Mouse (Mus musculus) cerebellum, adult 11 months (tissue): ENCODE results near the gene Nav3.

Experiments
- DNase-seq: peaks from one replicate; pipeline ENCODE4 v3.0.0; 2022

Nav3 gene

GRCm38 (mm10) chr10:109793491-109793890 is 662.5 kb downstream of the Nav3 start:
- DNase-seq, result no peak

GRCm38 (mm10) chr10:109788728-109789127 is 667.3 kb downstream of the Nav3 start:
- no peak for DNase-seq

DNA sequence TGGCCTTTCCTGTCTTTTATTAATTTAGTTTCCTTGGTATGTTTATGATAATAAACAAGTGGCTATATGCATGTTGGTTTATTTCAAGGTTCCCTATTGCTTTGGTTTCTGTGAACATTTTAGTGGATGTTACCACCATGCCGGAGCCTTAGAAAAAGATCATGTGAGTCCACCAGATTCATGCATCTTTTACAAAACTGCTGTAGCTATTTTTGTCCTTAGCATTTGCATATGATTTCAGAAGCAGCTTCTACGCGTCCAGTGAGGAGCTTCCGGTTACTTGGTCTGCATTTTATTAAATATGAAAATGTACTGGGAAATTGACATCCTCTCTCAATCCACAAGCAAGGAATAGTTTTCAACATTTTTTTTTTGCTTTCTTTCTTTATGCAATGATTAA is 676.9 kb downstream of the Nav3 start:
- DNase-seq, result no peak

- no peak for DNase-seq
Observed at GRCm38 (mm10) chr10:109769092-109769491, 686.9 kb downstream of the Nav3 start.

DNA sequence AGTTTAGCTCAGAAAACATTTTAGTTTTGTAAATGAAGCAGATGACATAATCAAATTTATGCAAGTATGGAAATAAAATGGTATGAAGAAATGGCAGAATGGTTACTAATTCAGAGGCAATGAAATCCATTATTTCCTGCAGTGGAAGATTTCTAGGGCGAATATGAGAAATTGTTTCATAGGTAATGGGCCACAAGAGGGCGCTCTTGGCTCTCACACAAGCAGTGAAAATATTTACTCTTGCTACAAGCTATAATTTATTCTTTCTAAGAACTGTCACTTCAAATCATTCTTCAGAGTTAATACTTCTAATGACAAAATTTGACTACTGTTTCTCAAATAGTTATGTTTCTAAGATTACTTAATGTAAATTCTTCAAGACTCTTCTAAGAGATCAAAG is 690.4 kb downstream of the Nav3 start:
- DNase-seq, result peak; percentile 51

DNA sequence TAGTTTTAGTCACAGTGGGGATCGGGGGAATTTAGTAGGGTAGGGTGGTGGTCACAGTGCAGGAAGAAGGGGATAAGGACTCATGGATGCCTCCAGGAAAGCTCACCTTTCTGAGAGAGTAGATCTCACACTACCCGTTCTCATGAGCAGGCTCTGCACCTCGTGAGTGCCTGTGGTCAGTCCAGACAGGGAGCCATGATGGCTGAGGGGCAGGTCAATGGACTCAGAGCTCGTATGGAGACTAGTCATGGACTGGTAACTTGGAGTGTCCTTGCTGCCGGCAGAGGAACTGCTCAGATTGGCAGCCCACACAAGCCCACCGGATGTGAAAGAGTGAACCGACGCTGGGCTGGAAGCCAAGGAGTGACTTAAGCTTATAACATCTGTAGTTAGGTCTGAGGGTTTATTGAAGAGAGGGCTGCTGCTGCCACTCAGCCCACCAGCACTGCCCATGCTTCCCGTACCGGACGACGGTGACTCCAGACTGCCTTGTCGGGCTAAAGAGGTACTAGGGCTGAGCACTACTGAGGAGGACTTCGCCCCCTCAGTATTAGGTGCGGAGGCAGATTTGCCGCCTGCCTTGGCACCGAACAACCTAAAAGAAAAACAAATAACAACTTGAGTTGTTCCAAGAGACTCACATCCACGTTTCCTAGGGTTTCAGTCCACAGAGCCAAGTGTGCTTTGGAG is 691.4 kb downstream of the Nav3 start:
- DNase-seq, result no peak

DNA sequence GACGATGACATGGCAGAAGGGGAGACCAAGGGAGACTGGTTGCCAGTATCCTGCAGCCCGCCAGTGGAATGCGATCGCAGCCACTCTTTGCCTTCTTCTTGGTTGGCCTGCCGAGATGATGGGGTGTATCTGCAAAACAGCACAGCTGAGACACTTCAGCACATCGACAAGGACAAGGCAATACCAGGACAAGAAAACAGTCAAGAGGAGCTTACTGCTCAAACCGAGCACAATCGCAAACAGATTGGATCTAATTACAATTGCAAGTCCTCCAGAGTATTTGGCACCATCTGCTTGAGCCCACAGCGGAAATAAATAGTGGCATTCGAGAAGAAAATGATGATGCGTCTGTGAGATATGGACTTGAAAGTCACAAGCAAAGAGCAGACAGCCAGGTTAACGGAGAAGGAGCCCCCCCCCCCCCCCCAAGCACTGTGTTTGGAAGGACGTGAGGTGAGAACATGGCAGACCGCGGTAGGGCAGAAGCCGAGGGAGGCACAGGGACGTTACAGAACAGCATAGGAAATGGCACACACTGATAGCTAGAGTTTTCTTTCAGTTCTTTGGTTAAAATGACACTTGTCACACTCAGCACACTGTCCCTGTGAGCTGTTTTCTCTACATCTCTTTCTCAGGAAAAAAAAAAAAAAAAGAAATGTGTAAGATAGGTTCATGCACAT is 696.9 kb downstream of the Nav3 start:
- DNase-seq, result peak; percentile 40

- DNase-seq, result peak; percentile 26
Observed at GRCm38 (mm10) chr10:109746901-109747300, 709.1 kb downstream of the Nav3 start.

DNA sequence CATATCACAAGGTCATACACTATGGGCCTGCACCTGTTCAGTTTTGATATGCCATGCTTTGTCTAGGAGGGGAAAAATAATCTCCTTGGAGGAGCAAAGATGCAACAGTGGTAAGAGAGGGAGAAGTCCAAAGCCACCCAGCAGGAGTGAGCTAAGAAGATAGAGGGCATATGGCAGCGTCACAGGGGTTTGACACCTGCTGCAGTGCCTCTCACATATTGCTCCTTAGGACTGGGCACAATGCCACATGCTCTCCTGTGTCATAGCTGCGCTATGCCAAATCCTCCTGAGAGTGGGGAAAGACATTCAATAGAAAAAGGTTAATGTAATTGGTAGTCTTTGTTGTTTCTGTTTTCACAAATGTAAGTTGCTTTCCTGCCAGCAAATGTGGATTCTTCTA is 714.3 kb downstream of the Nav3 start:
- DNase-seq, result peak; percentile 96

- peak; percentile 27 for DNase-seq
Observed at GRCm38 (mm10) chr10:109740326-109740725, 715.7 kb downstream of the Nav3 start.

- no peak for DNase-seq
Observed at GRCm38 (mm10) chr10:109723646-109724045, 732.4 kb downstream of the Nav3 start.

DNA sequence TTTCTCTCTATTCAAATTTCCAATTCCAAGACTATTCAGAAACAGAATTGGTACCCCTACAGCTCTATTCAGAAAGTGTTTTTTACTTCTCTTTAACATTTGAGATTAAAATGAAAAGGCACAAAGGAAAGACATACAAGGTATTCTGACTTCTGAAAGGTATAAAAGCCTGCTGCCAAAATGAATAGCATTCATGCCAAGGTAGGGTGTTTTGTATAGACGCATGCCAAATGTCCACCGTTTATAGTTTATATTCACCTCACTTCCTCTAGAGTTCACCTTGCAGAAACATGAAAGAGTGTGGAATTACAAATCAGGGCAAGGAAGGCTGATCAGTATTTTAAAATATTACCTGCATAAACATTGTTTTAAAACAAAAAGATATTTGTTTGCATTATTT is 737.2 kb downstream of the Nav3 start:
- no peak for DNase-seq

DNA sequence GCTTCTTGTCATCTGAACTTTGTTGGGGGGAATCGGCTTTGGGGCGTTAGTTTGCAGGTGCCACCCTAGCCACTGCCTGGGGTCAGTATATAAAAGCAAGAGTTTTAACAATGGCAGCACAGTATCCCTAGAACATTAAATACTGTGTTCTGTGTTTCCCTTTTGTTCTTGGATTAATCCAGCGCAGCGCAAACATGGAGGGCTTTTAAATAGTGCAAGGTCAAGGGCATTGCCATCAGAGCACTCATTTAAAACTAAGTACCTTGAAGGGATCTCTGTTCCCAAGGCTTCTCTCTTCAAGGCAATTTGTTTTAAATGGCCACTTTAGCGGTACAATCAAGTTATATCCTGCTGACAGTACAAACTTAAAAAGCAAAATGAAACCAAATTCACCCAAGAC is 737.6 kb downstream of the Nav3 start:
- DNase-seq, result no peak

GRCm38 (mm10) chr10:109713001-109713400 is 743.0 kb downstream of the Nav3 start:
- peak; percentile 49 for DNase-seq

DNA sequence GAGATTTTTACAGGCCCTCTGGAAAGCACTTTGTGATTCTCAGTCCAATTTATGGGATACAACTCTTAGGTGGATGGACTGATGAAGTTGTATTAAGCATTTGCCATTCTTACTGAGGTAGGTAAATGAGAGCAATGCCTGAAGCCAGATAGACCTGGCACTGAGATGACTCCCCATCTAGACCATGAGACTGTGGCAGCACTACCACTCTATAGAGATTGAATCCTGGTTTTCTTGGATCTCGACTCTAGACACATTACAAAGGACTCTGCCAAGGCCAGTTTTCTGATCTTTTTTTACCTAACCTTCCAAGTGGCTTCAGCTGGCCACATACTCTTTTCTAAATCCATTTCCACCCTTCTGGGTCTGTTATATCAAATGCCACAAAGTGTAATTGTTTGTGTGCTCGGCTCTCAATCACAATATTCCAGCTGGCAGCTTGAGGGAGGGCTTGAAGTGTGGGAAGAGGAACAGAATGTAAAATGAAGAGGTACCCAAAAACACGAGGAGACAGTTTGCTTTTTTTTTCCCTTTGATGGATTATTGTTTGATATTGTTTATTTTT is 756.2 kb downstream of the Nav3 start:
- no peak for DNase-seq

GRCm38 (mm10) chr10:109690564-109690963 is 765.4 kb downstream of the Nav3 start:
- peak; percentile 86 for DNase-seq

- DNase-seq, result peak; percentile 87
Observed at GRCm38 (mm10) chr10:109684109-109685056, 771.6 kb downstream of the Nav3 start.

DNA sequence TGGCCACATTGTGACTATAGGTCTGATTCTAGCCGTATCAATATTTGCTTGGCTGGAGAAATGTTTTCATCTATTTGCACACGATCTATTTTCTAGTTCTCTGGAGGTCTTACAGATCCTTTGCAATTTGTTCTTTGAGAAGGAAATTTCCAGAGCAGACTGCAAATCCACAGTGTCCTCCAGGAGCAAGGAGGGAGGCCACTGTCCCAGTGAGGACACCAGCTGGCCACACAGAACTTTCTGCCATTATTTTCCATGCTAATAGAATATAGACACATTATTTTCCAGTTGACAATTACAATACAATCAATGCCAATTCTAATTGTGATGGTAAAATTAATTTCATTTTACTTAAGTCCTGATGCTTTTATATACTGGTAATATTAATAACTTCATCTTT is 783.1 kb downstream of the Nav3 start:
- peak; percentile 70 for DNase-seq

DNA sequence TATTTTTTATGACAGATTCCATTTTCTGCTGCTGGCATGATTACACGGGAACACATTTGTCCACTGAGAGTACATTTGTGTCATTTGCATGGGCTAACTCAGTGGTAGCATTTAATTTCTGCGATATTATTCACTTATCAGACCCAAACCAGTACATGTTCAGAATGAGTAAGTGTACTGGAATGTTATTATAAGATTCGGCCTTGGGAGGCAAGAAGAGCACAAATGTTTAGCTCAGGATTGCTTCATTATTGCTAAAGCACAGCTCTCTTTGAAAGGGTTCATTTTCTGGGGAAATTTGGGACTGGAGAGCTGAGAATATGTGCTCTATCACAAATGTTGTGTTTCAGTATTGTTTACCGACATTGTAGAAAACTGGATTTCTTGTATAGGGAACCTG is 788.6 kb downstream of the Nav3 start:
- DNase-seq, result no peak

GRCm38 (mm10) chr10:109664629-109665317 is 791.2 kb downstream of the Nav3 start:
- peak; percentile 77 for DNase-seq

DNA sequence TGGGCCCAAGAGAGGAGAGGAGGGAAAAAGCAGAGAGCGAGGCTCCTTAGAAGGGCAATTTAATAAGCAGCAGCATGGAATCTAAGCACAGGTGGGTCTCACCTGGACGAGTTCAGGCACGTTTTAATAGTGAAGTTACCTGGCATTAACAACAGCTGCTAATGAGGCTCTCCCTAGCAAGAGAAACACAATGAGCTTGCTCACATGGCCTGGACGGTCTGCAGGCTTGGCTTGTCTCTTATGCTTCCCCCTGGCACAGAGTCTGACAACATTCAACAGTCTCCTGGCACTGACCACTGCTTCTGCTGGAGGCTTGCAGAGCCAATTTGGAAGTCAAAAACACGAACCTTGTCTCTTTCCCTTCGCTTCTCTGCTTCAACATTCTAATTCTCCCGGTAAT is 804.5 kb downstream of the Nav3 start:
- DNase-seq, result peak; percentile 54

DNA sequence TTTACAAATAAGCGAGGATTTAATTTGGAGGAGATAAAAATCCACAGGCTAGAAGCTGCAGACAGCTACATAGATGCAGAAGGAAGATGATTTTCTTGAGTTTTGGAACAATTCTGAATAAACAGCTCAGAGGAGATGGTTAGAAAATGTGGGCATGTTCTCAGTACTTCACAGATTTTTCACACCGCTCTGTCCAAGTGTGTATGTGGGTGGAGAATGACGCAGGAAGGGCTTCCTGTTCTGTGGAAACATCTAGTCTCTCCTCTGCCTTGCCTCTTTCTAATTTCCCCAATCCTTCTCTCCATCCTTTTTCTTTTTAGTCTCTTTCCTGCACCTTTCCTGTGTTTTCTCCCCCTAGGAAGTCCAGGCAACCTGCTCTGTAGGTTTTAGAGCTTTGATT is 812.4 kb downstream of the Nav3 start:
- no peak for DNase-seq

GRCm38 (mm10) chr10:109641806-109642205 is 814.2 kb downstream of the Nav3 start:
- DNase-seq, result no peak
